Mouse (Mus musculus) liver, embryonic 15.5 days (tissue): ENCODE results near the gene Prkcd. TPM values are rescaled to one million over a fixed set of nuclear protein-coding genes. Genes with fewer than 3 reads are reported as not detected.

Experiments used
- ATAC-seq: fragments of 200-750 bp; cut with Nextera tagmentation; 2 replicates; pipeline ENCODE4 v1.8.0; 2017; ENCODE audit warnings: moderate number of reproducible peaks, mild to moderate bottlenecking, moderate library complexity; ENCODE audit not compliant: insufficient read depth
- H3K27ac ChIP-seq: fragments of 300-500 bp; sonication (generic); replicated peaks from 2 replicates; pipeline ENCODE4 v1.5.1; 2015; ENCODE audit warnings: mild to moderate bottlenecking, inconsistent platforms
- H3K27me3 ChIP-seq: fragments of 300-500 bp; sonication (generic); 2 replicates; pipeline ENCODE4 v1.6.1; 2015; ENCODE audit warnings: mild to moderate bottlenecking, inconsistent platforms
- H3K36me3 ChIP-seq: fragments of 300-500 bp; sonication (generic); replicated peaks from 2 replicates; pipeline ENCODE4 v1.6.1; 2015; ENCODE audit warnings: moderate library complexity, mild to moderate bottlenecking, inconsistent platforms
- H3K4me1 ChIP-seq: fragments of 300-500 bp; sonication (generic); replicated peaks from 2 replicates; pipeline ENCODE4 v1.6.1; 2015; ENCODE audit warnings: inconsistent platforms
- H3K4me2 ChIP-seq: fragments of 300-500 bp; sonication (generic); 2 replicates; pipeline ENCODE4 v1.6.1; 2015; ENCODE audit warnings: moderate library complexity, mild to moderate bottlenecking, inconsistent platforms
- H3K4me3 ChIP-seq: fragments of 300-500 bp; sonication (generic); replicated peaks from 2 replicates; pipeline ENCODE4 v1.5.1; 2015; ENCODE audit warnings: mild to moderate bottlenecking, inconsistent platforms
- H3K9ac ChIP-seq: fragments of 300-500 bp; sonication (generic); 2 replicates; pipeline ENCODE4 v1.6.1; 2015; ENCODE audit warnings: moderate library complexity, mild to moderate bottlenecking, inconsistent platforms
- H3K9me3 ChIP-seq: fragments of 300-500 bp; sonication (generic); replicated peaks from 2 replicates; pipeline ENCODE4 v1.6.1; 2016; ENCODE audit warnings: inconsistent platforms
- WGBS: fragments of 180-500 bp; shearing (Covaris S2); methylation state at CpG from one replicate; pipeline ENCODE4 v1.1.7; 2015; ENCODE audit warnings: mixed read lengths; ENCODE audit not compliant: insufficient replicate concordance; 5-methylcytosine and 5-hydroxymethylcytosine counted together
- polyA plus RNA-seq: library from polyadenylated mRNA; unstranded; fragments of >200 nt; fragmentation: Nextera tagmentation; extraction: Ambion mirVana; gene quantifications from 2 replicates; pipeline ENCODE4 v1.2.1, GENCODE M21; 2015

Gene Prkcd
- polyA plus RNA-seq, 1 experiment from 2014 or later: 20.0 TPM

GRCm38 (mm10) chr14:30634418-30634817 is 8.4 kb upstream of the Prkcd start:
- H3K9ac ChIP-seq: no peak overlapping the region
- no peaks in the 10 kb centered on the region for H3K9me3 ChIP-seq
- H3K27ac ChIP-seq: no peak overlapping the region
- H3K27me3 ChIP-seq: 0 out of 2 replicates have a peak, but pooled peaks cover 2% of the 10 kb centered on the region
- no peak overlapping the region for H3K4me2 ChIP-seq
- H3K36me3 ChIP-seq: no peaks in the 10 kb centered on the region
- no peak overlapping the region for H3K4me3 ChIP-seq
- WGBS: 45% methylated on average over 1 of the region's 1 CpGs
- no peak for ATAC-seq
- H3K4me1 ChIP-seq: peaks cover 10% of the 10 kb centered on the region; the same call in 1 of the 2 replicates

- H3K9me3 ChIP-seq: no peaks in the 10 kb centered on the region
- no peak overlapping the region for H3K4me2 ChIP-seq
- H3K4me3 ChIP-seq: no peak overlapping the region
- H3K36me3 ChIP-seq: no peaks in the 10 kb centered on the region
- H3K4me1 ChIP-seq: peaks cover 14% of the 10 kb centered on the region; the same call in 1 of the 2 replicates
- 0 out of 2 replicates have a peak, but pooled peaks cover 4% of the 10 kb centered on the region for H3K27me3 ChIP-seq
- no peak overlapping the region for H3K9ac ChIP-seq
- no peak overlapping the region for H3K27ac ChIP-seq
- ATAC-seq: no peak
- 61% methylated on average over 7 of the region's 7 CpGs for WGBS
Observed at GRCm38 (mm10) chr14:30633708-30634107, 7.7 kb upstream of the Prkcd start.

- ATAC-seq: no peak
- H3K4me2 ChIP-seq: no peak overlapping the region
- H3K4me3 ChIP-seq: no peak overlapping the region
- WGBS: 64% methylated on average over 2 of the region's 2 CpGs
- H3K4me1 ChIP-seq: peaks cover 17% of the 10 kb centered on the region; the same call in 1 of the 2 replicates
- no peaks in the 10 kb centered on the region for H3K36me3 ChIP-seq
- no peaks in the 10 kb centered on the region for H3K9me3 ChIP-seq
- H3K9ac ChIP-seq: no peak overlapping the region
- 0 out of 2 replicates have a peak, but pooled peaks cover 4% of the 10 kb centered on the region for H3K27me3 ChIP-seq
- 0 out of 2 replicates have a peak overlapping the region, but pooled peaks have one; percentile 14 for H3K27ac ChIP-seq
Observed at GRCm38 (mm10) chr14:30631834-30632233, 5.8 kb upstream of the Prkcd start.

GRCm38 (mm10) chr14:30630811-30631576 is 5.0 kb upstream of the Prkcd start:
- Histone ChIP-seq H3K27me3 (peaks cover 9% of the 10 kb centered on the region; the same call in 1 of the 2 replicates), H3K9me3 (no peaks in the 10 kb centered on the region), H3K27ac (peak overlapping the region; percentile 48), H3K4me1 (peaks cover 25% of the 10 kb centered on the region), H3K9ac (no peak overlapping the region), H3K4me3 (no peak overlapping the region), H3K36me3 (no peaks in the 10 kb centered on the region), H3K4me2 (no peak overlapping the region)
- no peak for ATAC-seq
- WGBS: 27% methylated on average over 5 of the region's 5 CpGs

- H3K9me3 ChIP-seq: no peaks in the 10 kb centered on the region
- H3K36me3 ChIP-seq: no peaks in the 10 kb centered on the region
- WGBS: 24% methylated on average over 4 of the region's 4 CpGs
- H3K4me1 ChIP-seq: peaks cover 36% of the 10 kb centered on the region
- H3K9ac ChIP-seq: no peak overlapping the region
- H3K27ac ChIP-seq: no peak overlapping the region
- no peak overlapping the region for H3K4me3 ChIP-seq
- H3K27me3 ChIP-seq: peaks cover 13% of the 10 kb centered on the region; the same call in 1 of the 2 replicates
- ATAC-seq: no peak
- H3K4me2 ChIP-seq: no peak overlapping the region
Observed at GRCm38 (mm10) chr14:30629839-30630238, 3.8 kb upstream of the Prkcd start.

GRCm38 (mm10) chr14:30628235-30628634 is 2.2 kb upstream of the Prkcd start:
- ATAC-seq: no peak
- Histone ChIP-seq H3K27ac (no peak overlapping the region), H3K4me1 (peaks cover 51% of the 10 kb centered on the region), H3K36me3 (no peaks in the 10 kb centered on the region), H3K9me3 (no peaks in the 10 kb centered on the region), H3K9ac (no peak overlapping the region), H3K27me3 (peaks cover 13% of the 10 kb centered on the region; the same call in 1 of the 2 replicates), H3K4me3 (no peak overlapping the region), H3K4me2 (no peak overlapping the region)
- WGBS: 75% methylated on average over 5 of the region's 5 CpGs

GRCm38 (mm10) chr14:30626756-30627742 is 1.0 kb upstream of the Prkcd start:
- no peak for ATAC-seq
- Histone ChIP-seq H3K9ac (peak overlapping the region; percentile 29; the same call in 1 of the 2 replicates), H3K27me3 (peaks cover 13% of the 10 kb centered on the region; the same call in 1 of the 2 replicates), H3K4me3 (peak overlapping the region; percentile 68), H3K9me3 (no peaks in the 10 kb centered on the region), H3K4me2 (peak overlapping the region; percentile 92), H3K4me1 (peaks cover 55% of the 10 kb centered on the region), H3K36me3 (no peaks in the 10 kb centered on the region), H3K27ac (peak overlapping the region; percentile 73)
- WGBS: 14% methylated on average over 12 of the region's 12 CpGs

- peak overlapping the region; percentile 56 for H3K27ac ChIP-seq
- peaks cover 13% of the 10 kb centered on the region; the same call in 1 of the 2 replicates for H3K27me3 ChIP-seq
- peak overlapping the region; percentile 92 for H3K4me2 ChIP-seq
- H3K4me3 ChIP-seq: peak overlapping the region; percentile 68
- peak; percentile 64 for ATAC-seq
- H3K4me1 ChIP-seq: peaks cover 59% of the 10 kb centered on the region
- H3K9ac ChIP-seq: peak overlapping the region; percentile 57
- under 1% methylated on average over 39 of the region's 39 CpGs for WGBS
- no peaks in the 10 kb centered on the region for H3K9me3 ChIP-seq
- no peaks in the 10 kb centered on the region for H3K36me3 ChIP-seq
Observed at GRCm38 (mm10) chr14:30625131-30625807, 741 bp downstream of the Prkcd start.

- Histone ChIP-seq H3K4me2 (peak overlapping the region; percentile 92), H3K4me1 (peaks cover 60% of the 10 kb centered on the region), H3K27ac (peak overlapping the region; percentile 56; the same call in 1 of the 2 replicates), H3K4me3 (peak overlapping the region; percentile 68), H3K27me3 (peaks cover 9% of the 10 kb centered on the region; the same call in 1 of the 2 replicates), H3K9ac (0 out of 2 replicates have a peak overlapping the region, but pooled peaks have one; percentile 57), H3K9me3 (no peaks in the 10 kb centered on the region), H3K36me3 (no peaks in the 10 kb centered on the region)
- ATAC-seq: no peak
- WGBS: 26% methylated on average over 8 of the region's 8 CpGs
Observed at GRCm38 (mm10) chr14:30624277-30624721, 1.7 kb downstream of the Prkcd start.

- Histone ChIP-seq H3K36me3 (no peaks in the 10 kb centered on the region), H3K4me1 (peaks cover 73% of the 10 kb centered on the region), H3K4me3 (no peak overlapping the region), H3K9ac (no peak overlapping the region), H3K27ac (no peak overlapping the region), H3K9me3 (no peaks in the 10 kb centered on the region), H3K27me3 (peaks cover 8% of the 10 kb centered on the region; the same call in 1 of the 2 replicates), H3K4me2 (no peak overlapping the region)
- ATAC-seq: no peak
- WGBS: 72% methylated on average over 8 of the region's 8 CpGs
Observed at GRCm38 (mm10) chr14:30622556-30622955, 3.5 kb downstream of the Prkcd start.
